Mouse (Mus musculus): Measurements from ENCODE around the gene Ppp2r5e. TPM values are rescaled to one million over a fixed set of nuclear protein-coding genes. Genes with fewer than 3 reads are reported as not detected.

Gene Ppp2r5e
- polyA plus RNA-seq, 1 experiment = 39.4 TPM

GRCm38 (mm10) chr12:75479375-75479898 lies 116.6 kb downstream of the Ppp2r5e start:
- Histone ChIP-seq H3K27ac (ENCODE audit: insufficient read depth, low read length) (no peak overlapping the region), H3K27me3 (ENCODE audit: control insufficient read depth, insufficient read depth, low read length) (no peaks in the 10 kb centered on the region), H3K4me3 (replicated peaks; ENCODE audit: insufficient read depth, low read depth, low read length) (no peak overlapping the region), H3K4me1 (ENCODE audit: control insufficient read depth, insufficient read depth, low read length) (peaks cover 12% of the 10 kb centered on the region; the same call in 1 of the 2 replicates)
- WGBS = 78% methylated on average over 8 of the region's 8 CpGs
- no peak for DNase-seq
- TF ChIP-seq CTCF (IDR thresholded peaks at IDR 0.05; ENCODE audit: borderline replicate concordance, insufficient read depth, low read depth, low read length) (no peak), POLR2A (IDR thresholded peaks at IDR 0.05; ENCODE audit: borderline replicate concordance, insufficient read depth, low read length) (no peak)

- WGBS = 67% methylated on average over 3 of the region's 3 CpGs
- Histone ChIP-seq H3K27ac (ENCODE audit: insufficient read depth, low read length) (peak overlapping the region; percentile 39; the same call in 1 of the 2 replicates), H3K4me3 (replicated peaks; ENCODE audit: insufficient read depth, low read depth, low read length) (no peak overlapping the region), H3K4me1 (ENCODE audit: control insufficient read depth, insufficient read depth, low read length) (peaks cover 10% of the 10 kb centered on the region; the same call in 1 of the 2 replicates), H3K27me3 (ENCODE audit: control insufficient read depth, insufficient read depth, low read length) (no peaks in the 10 kb centered on the region)
- no peak for DNase-seq
- TF ChIP-seq CTCF (IDR thresholded peaks at IDR 0.05; ENCODE audit: borderline replicate concordance, insufficient read depth, low read depth, low read length) (no peak), POLR2A (IDR thresholded peaks at IDR 0.05; ENCODE audit: borderline replicate concordance, insufficient read depth, low read length) (no peak)
These were observed 117.4 kb downstream of the Ppp2r5e start for GRCm38 (mm10) chr12:75478596-75478995.

GRCm38 (mm10) chr12:75478117-75478516 lies 117.9 kb downstream of the Ppp2r5e start:
- no peak overlapping the region for H3K4me3 ChIP-seq (replicated peaks; ENCODE audit: insufficient read depth, low read depth, low read length)
- no peak overlapping the region for H3K27ac ChIP-seq (ENCODE audit: insufficient read depth, low read length)
- 44% methylated on average over 4 of the region's 4 CpGs for WGBS
- H3K27me3 ChIP-seq (ENCODE audit: control insufficient read depth, insufficient read depth, low read length) = no peaks in the 10 kb centered on the region
- peak in 1 of 2 experiments; percentile 29 for DNase-seq
- H3K4me1 ChIP-seq (ENCODE audit: control insufficient read depth, insufficient read depth, low read length) = peaks cover 9% of the 10 kb centered on the region; the same call in 1 of the 2 replicates
- no peak for TF ChIP-seq CTCF (IDR thresholded peaks at IDR 0.05; ENCODE audit: borderline replicate concordance, insufficient read depth, low read depth, low read length)

DNA sequence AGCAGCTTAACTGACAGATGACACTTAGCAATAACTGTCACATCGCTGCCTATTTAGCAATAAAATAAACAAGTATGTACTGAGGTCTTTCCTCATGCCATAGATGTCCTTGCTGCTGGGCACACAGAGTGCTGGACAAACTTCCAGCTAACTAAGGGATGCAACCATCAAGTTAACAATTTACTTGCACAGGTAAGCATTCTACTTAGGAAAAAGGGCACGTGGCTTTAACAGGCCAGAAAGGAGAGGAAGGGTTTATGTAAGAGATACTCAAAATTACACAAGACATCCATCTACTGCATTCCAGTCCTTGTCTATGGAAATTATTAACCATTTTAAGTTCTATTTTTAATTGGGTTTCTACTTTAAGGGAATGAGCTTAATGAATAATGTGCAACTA lies 123.0 kb downstream of the Ppp2r5e start:
- no peak overlapping the region for H3K4me3 ChIP-seq (replicated peaks; ENCODE audit: insufficient read depth, low read depth, low read length)
- TF ChIP-seq CTCF (IDR thresholded peaks at IDR 0.05; ENCODE audit: borderline replicate concordance, insufficient read depth, low read depth, low read length) = no peak
- TF ChIP-seq POLR2A (IDR thresholded peaks at IDR 0.05; ENCODE audit: borderline replicate concordance, insufficient read depth, low read length) = no peak
- 83% methylated on average over 2 of the region's 2 CpGs for WGBS
- peaks cover 7% of the 10 kb centered on the region; the same call in 1 of the 2 replicates for H3K4me1 ChIP-seq (ENCODE audit: control insufficient read depth, insufficient read depth, low read length)
- H3K27ac ChIP-seq (ENCODE audit: insufficient read depth, low read length) = no peak overlapping the region
- no peak for DNase-seq
- H3K27me3 ChIP-seq (ENCODE audit: control insufficient read depth, insufficient read depth, low read length) = no peaks in the 10 kb centered on the region

DNA sequence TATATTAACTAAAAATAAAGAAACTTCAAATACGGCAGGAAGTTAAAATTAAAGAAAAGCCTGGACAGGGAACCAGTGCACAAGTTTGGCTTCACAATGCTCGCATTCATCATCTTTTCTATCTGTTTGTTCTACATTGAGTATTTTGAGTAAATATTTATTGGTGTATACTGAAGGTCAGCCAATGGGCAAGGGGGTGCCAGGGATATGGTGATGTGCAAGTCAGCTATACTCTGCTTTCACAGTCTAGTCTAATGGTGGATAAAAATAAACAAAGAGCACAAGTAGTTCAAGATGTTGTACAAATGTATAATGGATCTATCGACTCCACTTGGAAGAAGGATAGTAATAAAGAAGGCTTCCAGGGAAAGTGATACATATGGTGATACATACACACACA lies 123.9 kb downstream of the Ppp2r5e start:
- DNase-seq = no peak
- no peak overlapping the region for H3K27ac ChIP-seq (ENCODE audit: insufficient read depth, low read length)
- no peak overlapping the region for H3K4me3 ChIP-seq (replicated peaks; ENCODE audit: insufficient read depth, low read depth, low read length)
- 91% methylated on average over 3 of the region's 3 CpGs for WGBS
- no peak for TF ChIP-seq CTCF (IDR thresholded peaks at IDR 0.05; ENCODE audit: borderline replicate concordance, insufficient read depth, low read depth, low read length)
- no peak for TF ChIP-seq POLR2A (IDR thresholded peaks at IDR 0.05; ENCODE audit: borderline replicate concordance, insufficient read depth, low read length)
- H3K27me3 ChIP-seq (ENCODE audit: control insufficient read depth, insufficient read depth, low read length) = no peaks in the 10 kb centered on the region
- peaks cover 5% of the 10 kb centered on the region; the same call in 1 of the 2 replicates for H3K4me1 ChIP-seq (ENCODE audit: control insufficient read depth, insufficient read depth, low read length)

DNA sequence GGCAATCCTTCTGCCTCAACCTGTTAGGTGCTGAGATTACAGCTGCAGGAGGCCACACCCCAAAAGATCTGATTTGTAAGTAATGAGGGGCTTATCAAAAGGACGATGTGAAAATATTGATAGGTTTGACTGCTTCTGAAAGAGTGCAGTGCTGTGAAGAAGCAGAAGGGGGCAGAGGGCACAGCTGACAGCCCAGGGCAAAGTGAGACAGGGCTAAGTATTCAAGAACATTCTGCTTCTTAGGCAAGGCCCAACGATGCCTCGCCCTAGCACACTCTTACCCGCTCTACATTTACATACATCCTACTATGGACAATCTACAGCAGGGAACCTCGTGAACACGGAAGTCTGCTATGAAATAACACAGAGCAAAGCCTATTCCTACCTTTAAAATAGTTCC lies 128.2 kb downstream of the Ppp2r5e start:
- no peaks in the 10 kb centered on the region for H3K27me3 ChIP-seq (ENCODE audit: control insufficient read depth, insufficient read depth, low read length)
- no peaks in the 10 kb centered on the region for H3K4me1 ChIP-seq (ENCODE audit: control insufficient read depth, insufficient read depth, low read length)
- TF ChIP-seq CTCF (IDR thresholded peaks at IDR 0.05; ENCODE audit: borderline replicate concordance, insufficient read depth, low read depth, low read length) (no peak; the same call in 1 of the 2 replicates), POLR2A (IDR thresholded peaks at IDR 0.05; ENCODE audit: borderline replicate concordance, insufficient read depth, low read length) (no peak)
- H3K4me3 ChIP-seq (replicated peaks; ENCODE audit: insufficient read depth, low read depth, low read length) = no peak overlapping the region
- no peak for DNase-seq
- WGBS = 87% methylated on average over 6 of the region's 6 CpGs
- H3K27ac ChIP-seq (ENCODE audit: insufficient read depth, low read length) = no peak overlapping the region

GRCm38 (mm10) chr12:75467127-75467526 lies 128.9 kb downstream of the Ppp2r5e start:
- H3K4me1 ChIP-seq (ENCODE audit: control insufficient read depth, insufficient read depth, low read length) = no peaks in the 10 kb centered on the region
- H3K27ac ChIP-seq (ENCODE audit: insufficient read depth, low read length) = no peak overlapping the region
- H3K27me3 ChIP-seq (ENCODE audit: control insufficient read depth, insufficient read depth, low read length) = no peaks in the 10 kb centered on the region
- TF ChIP-seq POLR2A (IDR thresholded peaks at IDR 0.05; ENCODE audit: borderline replicate concordance, insufficient read depth, low read length) (no peak), CTCF (IDR thresholded peaks at IDR 0.05; ENCODE audit: borderline replicate concordance, insufficient read depth, low read depth, low read length) (no peak)
- WGBS = 76% methylated on average over 5 of the region's 5 CpGs
- no peak for DNase-seq
- H3K4me3 ChIP-seq (replicated peaks; ENCODE audit: insufficient read depth, low read depth, low read length) = no peak overlapping the region

DNA sequence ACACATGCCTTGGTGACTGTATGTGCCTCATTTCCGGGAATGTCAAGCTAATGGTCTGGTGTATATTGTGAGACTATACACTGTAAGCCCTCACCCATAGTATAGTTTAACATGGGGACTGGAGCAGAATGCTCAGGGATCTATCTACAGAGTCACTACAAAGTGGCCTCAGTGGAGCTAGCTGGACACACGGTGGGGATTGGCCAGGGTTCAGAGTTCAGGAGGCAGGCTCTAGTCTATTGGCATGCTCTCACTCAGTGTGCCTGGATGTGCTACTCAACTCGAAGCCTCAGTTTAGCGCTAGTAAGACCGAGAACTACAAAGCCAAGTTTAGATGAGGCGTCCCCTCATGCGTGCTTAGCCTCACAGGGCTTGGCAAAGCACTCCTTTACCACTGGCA lies 129.8 kb downstream of the Ppp2r5e start:
- DNase-seq = no peak
- Histone ChIP-seq H3K27ac (ENCODE audit: insufficient read depth, low read length) (no peak overlapping the region), H3K4me3 (replicated peaks; ENCODE audit: insufficient read depth, low read depth, low read length) (no peak overlapping the region), H3K4me1 (ENCODE audit: control insufficient read depth, insufficient read depth, low read length) (no peaks in the 10 kb centered on the region), H3K27me3 (ENCODE audit: control insufficient read depth, insufficient read depth, low read length) (no peaks in the 10 kb centered on the region)
- TF ChIP-seq CTCF (IDR thresholded peaks at IDR 0.05; ENCODE audit: borderline replicate concordance, insufficient read depth, low read depth, low read length) = no peak
- 60% methylated on average over 7 of the region's 7 CpGs for whole genome bisulfite sequencing

Measured in cerebellum, adult 2 months (tissue).